Mouse (Mus musculus) neural tube, embryonic 12.5 days (tissue): Measurements from ENCODE around the gene Thumpd3. TPM values are rescaled to one million over a fixed set of nuclear protein-coding genes. Genes with fewer than 3 reads are reported as not detected.

Experiments
- ATAC-seq: fragments of 200-750 bp; cut with Nextera tagmentation; 2 replicates; pipeline ENCODE4 v1.8.0; 2017; ENCODE audit warnings: low read depth, mild to moderate bottlenecking, moderate TSS enrichment, moderate library complexity; ENCODE audit not compliant: low FRiP score
- H3K27ac ChIP-seq: fragments of 300-500 bp; sonication (generic); 2 replicates; pipeline ENCODE4 v1.5.1; 2016
- H3K27me3 ChIP-seq: fragments of 300-500 bp; sonication (generic); replicated peaks from 2 replicates; pipeline ENCODE4 v1.6.1; 2016; ENCODE audit warnings: mild to moderate bottlenecking
- H3K36me3 ChIP-seq: fragments of 300-500 bp; sonication (generic); 2 replicates; pipeline ENCODE4 v1.6.1; 2016; ENCODE audit warnings: mild to moderate bottlenecking
- H3K4me1 ChIP-seq: fragments of 300-500 bp; sonication (generic); 2 replicates; pipeline ENCODE4 v1.6.1; 2016
- H3K4me2 ChIP-seq: fragments of 300-500 bp; sonication (generic); replicated peaks from 2 replicates; pipeline ENCODE4 v1.6.1; 2016; ENCODE audit warnings: mild to moderate bottlenecking
- H3K4me3 ChIP-seq: fragments of 300-500 bp; sonication (generic); 2 replicates; pipeline ENCODE4 v1.5.1; 2016
- H3K9ac ChIP-seq: fragments of 300-500 bp; sonication (generic); 2 replicates; pipeline ENCODE4 v1.6.1; 2016; ENCODE audit warnings: mild to moderate bottlenecking
- H3K9me3 ChIP-seq: fragments of 300-500 bp; sonication (generic); 2 replicates; pipeline ENCODE4 v1.6.1; 2016; ENCODE audit warnings: mild to moderate bottlenecking
- WGBS: fragments of 180-500 bp; shearing (Covaris S2); methylation state at CpG from one replicate; pipeline ENCODE4 v1.1.7; 2016; 5-methylcytosine and 5-hydroxymethylcytosine counted together
- polyA plus RNA-seq: library from polyadenylated mRNA; unstranded; fragments of >200 nt; fragmentation: Nextera tagmentation; extraction: Ambion mirVana; gene quantifications from 2 replicates; pipeline ENCODE4 v1.2.1, GENCODE M21; 2016

Thumpd3 gene
- polyA plus RNA-seq, 1 experiment from 2014 or later, result 64.0 TPM

GRCm38 (mm10) chr6:113099640-113100289 lies 53.7 kb downstream of the Thumpd3 start:
- no peak overlapping the region for H3K4me2 ChIP-seq
- H3K4me1 ChIP-seq, result peaks cover 6% of the 10 kb centered on the region; the same call in 1 of the 2 replicates
- H3K9ac ChIP-seq, result no peak overlapping the region
- no peaks in the 10 kb centered on the region for H3K27me3 ChIP-seq
- no peaks in the 10 kb centered on the region for H3K36me3 ChIP-seq
- H3K27ac ChIP-seq, result no peak overlapping the region
- WGBS, result 60% methylated on average over 5 of the region's 5 CpGs
- H3K9me3 ChIP-seq, result no peaks in the 10 kb centered on the region
- no peak overlapping the region for H3K4me3 ChIP-seq
- ATAC-seq, result peak; percentile 66; the same call in 1 of the 2 replicates

GRCm38 (mm10) chr6:113102541-113102940 lies 56.5 kb downstream of the Thumpd3 start:
- Histone ChIP-seq H3K27ac (no peak overlapping the region), H3K4me3 (no peak overlapping the region), H3K4me1 (peaks cover 6% of the 10 kb centered on the region; the same call in 1 of the 2 replicates), H3K9ac (no peak overlapping the region), H3K27me3 (no peaks in the 10 kb centered on the region), H3K9me3 (no peaks in the 10 kb centered on the region), H3K4me2 (no peak overlapping the region), H3K36me3 (peaks cover 4% of the 10 kb centered on the region)
- no peak for ATAC-seq
- 84% methylated on average over 4 of the region's 4 CpGs for WGBS

- no peaks in the 10 kb centered on the region for H3K27me3 ChIP-seq
- ATAC-seq, result no peak
- no peak overlapping the region for H3K4me2 ChIP-seq
- H3K9ac ChIP-seq, result no peak overlapping the region
- H3K9me3 ChIP-seq, result no peaks in the 10 kb centered on the region
- H3K27ac ChIP-seq, result no peak overlapping the region
- peaks cover 6% of the 10 kb centered on the region; the same call in 1 of the 2 replicates for H3K4me1 ChIP-seq
- no peak overlapping the region for H3K4me3 ChIP-seq
- H3K36me3 ChIP-seq, result peaks cover 4% of the 10 kb centered on the region
Measured at GRCm38 (mm10) chr6:113103765-113104164, 57.7 kb downstream of the Thumpd3 start.

GRCm38 (mm10) chr6:113109378-113109777 lies 63.4 kb downstream of the Thumpd3 start:
- Histone ChIP-seq H3K27me3 (no peaks in the 10 kb centered on the region), H3K4me3 (no peak overlapping the region), H3K36me3 (peaks cover 36% of the 10 kb centered on the region), H3K9me3 (no peaks in the 10 kb centered on the region), H3K27ac (no peak overlapping the region), H3K4me2 (no peak overlapping the region), H3K4me1 (no peaks in the 10 kb centered on the region), H3K9ac (no peak overlapping the region)
- no peak for ATAC-seq
- WGBS, result 94% methylated on average over 3 of the region's 3 CpGs

- 92% methylated on average over 7 of the region's 7 CpGs for WGBS
- Histone ChIP-seq H3K9ac (no peak overlapping the region), H3K36me3 (peaks cover 41% of the 10 kb centered on the region), H3K4me2 (no peak overlapping the region), H3K4me1 (no peaks in the 10 kb centered on the region), H3K27me3 (no peaks in the 10 kb centered on the region), H3K27ac (no peak overlapping the region), H3K9me3 (no peaks in the 10 kb centered on the region), H3K4me3 (no peak overlapping the region)
- ATAC-seq, result no peak
Measured at GRCm38 (mm10) chr6:113109956-113110355, 63.9 kb downstream of the Thumpd3 start.

Other genes starting within 250 kb of the Thumpd3 start
- gene Srgap3, start 99.0 kb upstream of the Thumpd3 start, polyA plus RNA-seq, result 37.0 and 39.3 TPM in 2 replicates
- gene Setd5, start 31.1 kb downstream of the Thumpd3 start, polyA plus RNA-seq, result 50.5 and 57.8 TPM in 2 replicates
- gene Lhfpl4, start 149.2 kb downstream of the Thumpd3 start, polyA plus RNA-seq, result 40.8 and 42.7 TPM in 2 replicates
- gene Mtmr14, start 191.6 kb downstream of the Thumpd3 start, polyA plus RNA-seq, result 46.0 and 48.6 TPM in 2 replicates
- 0.55 and 0.56 TPM in 2 replicates for gene Cpne9, start 236.1 kb downstream of the Thumpd3 start, polyA plus RNA-seq